Mouse (Mus musculus): ENCODE measurements around the gene Stfa2. TPM values are rescaled to one million over a fixed set of nuclear protein-coding genes. Genes with fewer than 3 reads are reported as not detected.
"Not testable (repeated sequence)": the region's sequence is repeated elsewhere in the genome, so short reads cannot be mapped to it uniquely, and the experiment has no call there.

Stfa2 gene
- not detected for total RNA-seq (2021)
- long read RNA-seq: 0 reads

DNA sequence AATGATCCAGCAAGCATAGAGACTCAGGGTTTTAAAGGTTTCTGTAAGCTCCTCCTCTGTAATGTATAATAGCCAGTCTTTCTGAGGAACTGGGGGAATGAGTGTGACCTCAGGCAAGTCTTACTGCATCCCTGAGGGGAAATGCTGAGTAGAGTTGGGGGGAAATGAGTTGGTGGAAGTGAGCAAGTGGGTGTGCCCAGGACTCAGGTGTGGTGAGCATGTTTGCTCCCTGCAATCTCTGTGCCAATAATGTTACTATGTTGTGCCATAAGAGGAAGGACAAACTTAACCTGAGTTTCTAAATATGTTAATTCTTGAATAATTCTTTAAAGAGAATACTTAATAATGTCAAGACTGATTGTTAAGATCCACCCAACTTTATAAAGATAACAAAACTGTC, at the start of gene Stfa2:
TSS of gene Stfa2 (minus strand) at position 101 of the 400 bp plus-strand sequence.
- no peak for DNase-seq (ENCODE audit: low spot score in 2 of 2)

DNA sequence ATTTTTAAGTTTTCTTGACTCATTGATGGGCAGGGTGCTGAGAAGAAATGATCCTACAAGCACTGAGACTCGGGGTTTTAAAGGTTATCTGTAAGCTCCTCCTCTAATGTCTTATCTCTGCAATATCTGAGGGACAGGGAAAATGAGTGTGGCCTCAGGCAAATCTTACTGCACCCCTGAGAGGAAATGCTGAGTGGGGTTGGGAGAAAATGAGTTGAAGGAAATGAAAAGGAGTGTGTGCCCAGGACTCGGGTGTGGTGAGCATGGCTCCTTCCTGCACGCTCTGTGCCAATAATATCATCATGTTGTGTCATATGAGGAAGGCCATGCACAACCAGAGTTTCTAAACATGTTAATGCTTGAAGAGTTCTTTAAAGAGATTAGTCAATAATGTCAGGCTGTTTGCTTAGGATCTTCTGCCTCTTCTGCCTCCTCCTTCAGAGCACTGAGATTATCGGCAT, 47.1 kb upstream of the Stfa2 start, which contains the start of gene Stfa3:
TSS of gene Stfa3 (minus strand) at position 51 of the 461 bp plus-strand sequence.
- no peak for DNase-seq (ENCODE audit: low spot score in 2 of 2)

DNA sequence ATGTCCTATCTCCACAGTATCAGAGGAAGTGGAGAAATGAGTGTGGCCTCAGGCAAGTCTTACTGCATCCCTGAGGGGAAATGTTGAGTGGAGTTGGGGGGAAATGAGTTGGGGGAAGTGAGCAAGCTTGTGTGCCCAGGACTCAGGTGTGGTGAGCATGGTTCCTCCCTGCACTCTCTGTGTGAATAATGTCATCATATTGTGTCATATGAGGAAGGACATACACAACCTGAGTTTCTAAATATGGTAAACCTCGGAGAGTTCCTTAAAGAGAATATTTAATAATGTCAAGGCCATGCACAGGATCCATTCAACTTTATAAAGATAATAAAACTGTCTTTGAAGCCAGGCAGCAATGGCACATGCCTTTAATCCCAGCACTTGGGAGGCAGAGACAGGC, 12.7 kb upstream of the Stfa2 start:
- DNase-seq (ENCODE audit: low spot score in 2 of 2): not testable (repeated sequence)

DNA sequence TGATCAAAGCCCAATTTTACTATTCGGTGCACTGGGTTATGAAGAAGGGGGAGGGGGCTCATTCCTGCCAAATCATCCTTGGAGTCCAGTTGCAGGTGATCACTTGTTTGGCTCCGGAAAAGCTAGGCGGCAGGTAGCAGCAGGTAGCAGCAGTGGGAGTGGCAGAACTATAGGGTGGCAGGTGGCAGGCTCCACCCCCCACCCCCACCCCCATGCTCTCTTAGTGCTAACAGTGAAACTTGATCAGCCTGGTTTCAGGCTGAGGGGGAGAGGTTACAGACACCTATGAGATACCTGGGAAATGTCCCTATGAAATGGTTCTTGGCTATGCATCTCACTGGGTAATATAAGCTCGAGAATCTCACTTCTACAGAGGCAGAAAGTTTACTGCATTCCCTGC, 19.2 kb downstream of the Stfa2 start:
- DNase-seq (ENCODE audit: low spot score in 2 of 2): no peak

DNA sequence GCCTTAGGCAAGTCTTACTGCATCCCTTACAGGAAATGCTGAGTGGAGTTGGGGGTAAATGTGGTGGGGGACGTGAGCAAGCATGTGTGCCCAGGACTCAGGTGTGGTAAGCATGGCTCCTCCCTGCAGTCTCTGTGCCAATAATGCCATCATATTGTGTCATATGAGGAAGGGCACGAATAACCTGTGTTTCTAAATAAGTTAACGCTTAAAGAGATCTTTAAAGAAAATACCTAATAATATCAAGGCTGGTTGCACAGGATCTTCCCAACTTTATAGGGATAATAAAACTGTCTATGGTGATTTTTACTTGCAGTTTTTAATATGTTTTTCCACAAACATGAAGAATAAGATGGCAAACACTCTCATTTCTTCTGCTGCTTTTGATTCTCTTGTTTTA, 40.6 kb downstream of the Stfa2 start, which contains the start of gene BC100530:
TSS of gene BC100530 (minus strand) at position 101 of the 400 bp plus-strand sequence.
- DNase-seq (ENCODE audit: low spot score in 2 of 2): not testable (repeated sequence)

Other genes with a start within 250 kb of the Stfa2 start
- gene Gm5483, start 224.2 kb downstream of the Stfa2 start, total RNA-seq (2021): not detected
- not detected for gene Gm5416, start 198.1 kb downstream of the Stfa2 start, total RNA-seq (2021)
- gene 2010005H15Rik, start 187.0 kb downstream of the Stfa2 start, total RNA-seq (2021): not detected
- gene Stfa1, start 131.5 kb downstream of the Stfa2 start, total RNA-seq (2021): not detected
- not detected for gene BC117090, start 74.1 kb downstream of the Stfa2 start, total RNA-seq (2021)
- not detected for gene BC100530, start 40.7 kb downstream of the Stfa2 start, total RNA-seq (2021)
- not detected for gene Stfa3, start 46.9 kb upstream of the Stfa2 start, total RNA-seq (2021)
- gene Casr, start 153.7 kb upstream of the Stfa2 start, total RNA-seq (2021): under 1 TPM; 0.10 to 0.12 TPM

All from layer of hippocampus, adult 18-20 months (tissue).